Mouse (Mus musculus) urinary bladder, adult 2 months (tissue): ENCODE measurements around the gene Tmem150c. TPM values are rescaled to one million over a fixed set of nuclear protein-coding genes. Genes with fewer than 3 reads are reported as not detected.

Experiments
- polyA plus RNA-seq: library from polyadenylated mRNA; depleted of rRNA; stranded (reverse); fragments of >200 nt; gene quantifications from 2 replicates; pipeline ENCODE4 v1.2.3, GENCODE M21; 2012; rRNA removed

Tmem150c gene
- polyA plus RNA-seq, 1 experiment, result 0.85 TPM

Other genes starting within 250 kb of the Tmem150c start
- gene Hnrnpd, start 180.9 kb downstream of the Tmem150c start, polyA plus RNA-seq, result 129 and 130 TPM in 2 replicates
- 1.2 and 1.5 TPM in 2 replicates for gene 4930524J08Rik, start 180.7 kb downstream of the Tmem150c start, polyA plus RNA-seq
- gene Hnrnpdl, start 120.1 kb downstream of the Tmem150c start, polyA plus RNA-seq, result 194 and 254 TPM in 2 replicates
- gene Enoph1, start 119.8 kb downstream of the Tmem150c start, polyA plus RNA-seq, result 25.4 and 28.2 TPM in 2 replicates